Mouse (Mus musculus) cortical plate, adult 2 months (tissue): ENCODE measurements around the gene Izumo1r.

ENCODE experiments used
- CTCF ChIP-seq: fragments of 200-500 bp; IDR thresholded peaks from 2 replicates; pipeline ENCODE4 v1.5.1; 2011; ENCODE audit warnings: mild to moderate bottlenecking, control low read depth, low read length; ENCODE audit not compliant: insufficient read depth; ENCODE audit errors: extremely low read depth
- POLR2A ChIP-seq: fragments of 200-500 bp; IDR thresholded peaks from 2 replicates; pipeline ENCODE4 v1.6.1; 2011; ENCODE audit warnings: mild to moderate bottlenecking, low read length, control low read depth; ENCODE audit not compliant: insufficient read depth; ENCODE audit errors: extremely low read depth

DNA sequence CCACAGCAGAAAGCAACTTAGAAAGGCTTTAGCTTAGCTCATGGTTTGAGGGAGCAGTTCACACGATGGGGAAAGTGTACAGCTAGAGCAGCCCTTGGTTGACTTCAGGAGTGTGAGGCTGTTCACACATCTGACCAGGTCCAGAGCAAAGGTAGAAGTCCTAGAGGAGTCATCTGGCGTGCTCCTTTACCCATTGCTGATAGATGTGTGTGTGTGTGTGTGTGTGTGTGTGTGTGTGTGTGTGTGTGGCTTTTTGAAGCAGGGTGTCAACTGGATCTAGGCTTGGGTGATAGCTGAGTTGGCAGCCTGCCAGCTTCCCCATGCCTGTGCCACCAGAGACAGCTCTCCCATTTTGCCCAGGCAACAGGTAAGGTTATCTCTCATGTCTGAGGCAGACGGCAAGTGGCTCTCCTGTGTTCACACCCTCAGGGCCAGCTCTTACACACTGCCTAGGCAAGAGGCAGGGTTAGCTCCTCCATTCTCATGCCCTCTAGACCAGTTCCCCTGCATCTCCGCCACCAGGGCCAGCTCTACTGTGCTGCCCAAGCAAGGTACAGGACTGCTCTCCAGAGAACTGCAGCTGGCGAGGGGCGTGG is 15.9 kb downstream of the Izumo1r start:
- no peak for TF ChIP-seq POLR2A
- TF ChIP-seq CTCF: no peak
